Mouse (Mus musculus) adrenal gland, postnatal 36 days (tissue): ENCODE data around the gene Lamtor1. TPM values are rescaled to one million over a fixed set of nuclear protein-coding genes. Genes with fewer than 3 reads are reported as not detected.

Experiments
- DNase-seq, 2 experiments: peaks; one replicate each; pipeline ENCODE4 v3.0.0; 2021; ENCODE audit warnings: mixed read lengths in 1 of 2
- long read RNA-seq, 2 experiments: library from polyadenylated mRNA; stranded (forward); transcript quantifications; one replicate each; pipeline ENCODE4 v2.0.0; 2021; ENCODE audit warnings: borderline sequencing depth in 2 of 2
- total RNA-seq, 2 experiments: library from RNA; stranded (reverse); gene quantifications; 2 replicates each; pipeline ENCODE4 v1.2.3; 2021

Gene Lamtor1
- 100 to 1,000 TPM in 1 of 2 experiments, 10 to 100 TPM in 1; 99.1 to 110 TPM for total RNA-seq
- long read RNA-seq, experiment 1, transcript Lamtor1-203 (1 exons, 1,936 nt), result minor isoform, 5 of 162 reads
- long read RNA-seq, experiment 1, transcript Lamtor1-201 (5 exons, 1,119 nt), result major isoform, 123 of 162 reads
- long read RNA-seq, experiment 1, partial matches to known transcripts, result 26 of 162 reads
- long read RNA-seq, experiment 1, other reads (novel, unspliced or antisense), result 8 of 162 reads
- long read RNA-seq, experiment 2, transcript Lamtor1-203 (1 exons, 1,936 nt), result minor isoform, 7 of 109 reads
- long read RNA-seq, experiment 2, transcript Lamtor1-201 (5 exons, 1,119 nt), result major isoform, 78 of 109 reads
- long read RNA-seq, experiment 2, partial matches to known transcripts, result 21 of 109 reads
- long read RNA-seq, experiment 2, other reads (novel, unspliced or antisense), result 3 of 109 reads

DNA sequence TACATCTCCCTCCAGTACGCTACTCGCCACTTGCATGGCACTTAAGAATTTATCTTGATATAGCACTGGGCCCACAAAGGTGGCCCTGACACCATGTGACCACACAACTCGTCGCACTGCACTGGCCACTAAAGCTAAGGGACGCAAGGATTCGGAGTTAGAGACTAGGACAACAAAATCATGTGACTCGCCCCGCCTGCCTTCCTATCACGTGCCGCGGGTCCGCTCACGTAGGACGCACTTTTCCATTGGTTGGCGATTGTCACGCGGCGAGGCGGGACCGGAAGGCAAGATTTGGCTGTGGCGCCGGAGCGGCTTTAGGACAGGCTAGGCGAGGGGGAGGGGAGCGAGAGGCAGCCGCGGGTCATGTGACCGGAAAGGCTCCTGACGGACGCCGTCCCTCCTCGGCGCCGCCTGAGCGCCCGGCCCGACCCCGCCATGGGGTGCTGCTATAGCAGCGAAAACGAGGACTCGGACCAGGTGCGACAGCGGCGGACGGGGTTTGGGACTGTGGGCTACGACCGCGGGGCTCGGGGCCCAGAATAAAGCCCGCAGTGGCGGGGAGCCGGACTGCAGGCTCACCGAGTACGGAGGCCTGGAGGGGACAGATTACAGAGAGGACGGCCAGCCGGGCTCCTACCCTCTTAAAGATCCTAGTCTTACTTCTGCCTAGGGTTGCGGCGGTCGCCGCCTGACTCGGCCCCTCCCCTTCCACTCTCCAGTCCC, at the start of gene Lamtor1:
Gene Lamtor1 (plus strand): TSS at position 344 of the 726 bp plus-strand sequence.
- DNase-seq, result peak; percentile 100

DNA sequence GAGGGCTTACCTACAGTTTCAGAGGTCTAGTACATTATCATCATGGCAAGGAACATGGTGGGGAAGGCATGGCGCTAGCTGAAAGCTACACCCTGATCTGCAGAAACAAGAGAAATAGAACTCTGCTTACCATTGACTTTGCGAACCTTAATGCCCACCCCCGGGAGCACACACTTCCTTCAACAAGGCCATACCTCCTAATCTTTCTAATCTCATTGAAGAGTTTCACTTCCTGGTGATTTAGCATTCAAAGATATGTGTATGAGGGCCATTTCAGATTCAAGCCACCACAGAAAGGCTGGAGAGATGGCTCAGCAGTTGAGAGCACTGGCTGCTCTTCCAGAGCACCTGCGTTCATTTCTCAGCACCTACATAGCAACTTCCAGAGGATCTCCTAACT, 48.6 kb upstream of the Lamtor1 start, which contains the start of gene Folr2:
Gene Folr2 (minus strand): TSS at position 101 of the 400 bp plus-strand sequence.
- no peak for DNase-seq

DNA sequence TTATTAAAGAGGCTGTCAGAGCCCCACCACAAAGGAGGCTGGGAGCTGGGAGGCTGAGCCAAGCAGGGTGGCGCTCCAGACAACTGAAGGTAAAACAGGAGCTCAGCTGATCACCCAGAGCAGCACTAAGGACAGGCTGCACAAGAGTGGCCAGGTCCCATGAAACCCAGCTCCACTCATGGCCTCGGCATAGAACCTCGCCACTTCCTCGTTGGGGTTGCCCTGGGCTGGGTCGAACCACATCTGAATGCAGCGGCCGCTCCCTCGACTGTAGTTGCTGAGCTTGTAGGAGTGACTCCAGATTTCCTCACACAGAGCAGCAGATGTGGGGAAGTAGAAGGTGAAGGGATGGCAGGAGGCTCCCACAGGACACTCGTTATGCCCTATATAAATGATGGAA, 47.3 kb upstream of the Lamtor1 start:
- no peak for DNase-seq

- peak in 1 of 2 experiments; percentile 19 for DNase-seq
These were observed 44.7 kb upstream of the Lamtor1 start for GRCm38 (mm10) chr7:101860978-101861377.

GRCm38 (mm10) chr7:101862291-101862690, 43.4 kb upstream of the Lamtor1 start:
- no peak for DNase-seq

DNA sequence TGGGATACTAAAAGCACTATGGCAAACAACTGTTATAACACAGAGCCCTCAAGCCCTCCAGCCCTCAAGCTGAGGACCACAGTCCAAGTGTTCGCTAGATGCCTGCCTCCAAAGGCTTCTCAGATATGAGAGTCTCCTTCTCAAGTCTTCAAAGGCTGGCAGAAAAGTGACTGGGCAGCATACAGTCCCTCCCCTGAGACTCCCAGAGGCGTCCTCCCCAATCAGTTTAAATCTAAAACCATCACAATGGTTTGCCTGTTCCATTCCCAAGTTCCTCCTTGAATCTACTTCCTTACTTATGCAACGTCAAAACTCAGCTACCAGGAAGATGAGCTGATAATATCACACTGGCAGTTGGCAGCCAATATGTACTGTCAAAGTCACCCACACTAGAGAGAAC, 42.3 kb upstream of the Lamtor1 start, which contains the start of gene Anapc15:
Gene Anapc15 (plus strand): TSS at position 301 of the 400 bp plus-strand sequence.
- no peak for DNase-seq

DNA sequence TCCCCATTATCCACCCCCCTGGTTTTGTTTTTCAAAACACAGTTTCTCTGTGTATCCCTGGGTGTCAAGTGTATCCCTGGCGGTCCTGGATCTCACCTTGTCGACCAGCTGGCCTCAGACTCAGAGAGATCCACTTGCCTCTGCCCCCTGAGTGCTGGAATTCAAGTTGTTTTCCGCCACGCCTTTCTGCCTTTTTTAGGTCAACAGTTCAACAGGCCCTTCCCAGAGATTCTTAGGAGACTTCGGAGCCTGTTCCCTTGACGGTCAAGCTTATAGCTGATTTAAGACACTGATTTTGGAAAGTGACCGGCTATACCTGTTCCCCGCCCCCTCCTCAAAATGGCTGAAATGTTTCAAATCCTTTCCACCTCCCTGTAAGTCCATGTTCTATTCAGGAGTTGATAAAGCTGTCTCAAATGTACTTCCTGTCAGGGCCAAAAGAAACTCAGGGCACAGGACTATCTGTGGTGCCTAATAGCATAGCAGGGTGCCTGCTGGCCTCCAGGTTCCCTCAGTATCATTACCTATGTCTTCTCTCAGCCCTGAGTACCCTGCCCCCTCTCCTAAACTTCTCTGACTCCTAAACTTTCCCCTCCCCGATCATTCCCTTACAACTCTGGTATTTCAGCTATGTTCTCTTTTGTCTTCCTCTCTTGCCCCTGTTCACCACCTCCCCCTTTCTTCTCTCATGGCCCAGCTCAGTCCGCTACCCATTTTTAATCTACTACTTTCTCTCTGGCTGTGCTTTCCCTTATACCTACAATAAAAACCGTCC, 39.0 kb upstream of the Lamtor1 start:
- DNase-seq, result no peak

- DNase-seq, result peak in 1 of 2 experiments; percentile 21
These were observed 38.2 kb upstream of the Lamtor1 start for GRCm38 (mm10) chr7:101867482-101867881.

DNA sequence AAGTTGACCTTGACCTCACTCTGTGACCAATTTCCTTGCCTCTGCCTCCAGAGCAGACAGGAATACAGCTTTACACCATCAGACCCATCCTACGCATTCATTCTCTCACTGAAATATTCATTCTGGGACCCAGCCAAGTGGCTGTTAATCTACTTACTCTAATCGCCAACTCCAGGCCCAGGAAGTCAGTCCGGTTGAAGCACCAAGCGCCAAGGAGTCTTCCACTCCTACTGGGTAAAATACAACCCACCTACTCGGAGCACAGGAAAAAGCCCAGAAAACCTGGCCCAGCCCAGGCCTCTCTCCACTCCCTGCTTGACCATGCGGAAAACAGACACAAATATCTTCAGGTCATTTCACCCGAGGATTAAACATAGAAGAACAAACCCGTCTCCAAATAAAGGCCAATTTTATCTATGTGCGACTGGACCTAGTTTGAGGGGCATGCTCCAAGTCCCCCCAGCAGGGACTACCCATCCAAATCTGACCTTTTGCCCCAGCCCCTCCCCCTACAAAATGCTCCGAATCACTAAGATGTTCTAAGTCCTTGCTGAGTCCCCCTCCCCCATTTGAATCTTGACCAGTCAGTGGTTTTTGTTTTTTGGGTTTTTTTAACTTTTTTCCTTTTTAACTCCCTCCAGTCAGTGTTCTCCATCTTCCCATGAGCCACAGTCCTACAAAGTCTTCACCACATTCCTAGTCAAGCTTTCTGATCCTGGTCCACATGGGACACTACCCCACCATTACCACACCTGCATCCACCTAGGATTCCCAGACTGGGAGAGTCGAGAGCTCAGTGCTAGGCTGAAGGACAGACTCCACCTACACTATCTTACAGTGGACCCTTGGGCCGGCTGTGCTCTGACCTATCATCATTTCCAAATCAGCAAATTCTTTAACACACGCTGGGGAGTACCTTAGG, 37.2 kb upstream of the Lamtor1 start:
- no peak for DNase-seq

- DNase-seq, result no peak
These were observed 36.6 kb upstream of the Lamtor1 start for GRCm38 (mm10) chr7:101869163-101869500.

GRCm38 (mm10) chr7:101870629-101871028, 35.1 kb upstream of the Lamtor1 start, which contains the start of gene Folr1:
Folr1 (minus strand) TSS chr7:101870788.
- no peak for DNase-seq

DNA sequence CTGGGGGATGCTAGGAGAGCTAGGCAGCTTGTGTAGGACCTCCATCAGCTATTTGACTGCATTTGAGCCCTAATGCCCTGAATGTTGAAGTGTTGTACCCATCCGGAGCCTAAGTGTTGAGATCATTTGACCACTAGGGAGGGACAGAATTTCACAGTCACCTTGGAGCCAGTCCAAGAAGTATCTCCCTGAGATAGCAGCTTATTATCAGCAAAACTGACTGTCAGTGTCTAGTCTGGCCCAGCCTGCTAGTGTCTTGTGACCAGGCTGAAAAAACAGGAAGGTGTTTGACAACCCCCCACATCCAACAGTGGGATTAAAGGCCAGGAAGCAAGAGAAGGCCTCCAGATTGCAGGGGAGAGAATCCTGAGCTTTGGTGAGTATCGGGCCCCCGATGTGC, 34.4 kb upstream of the Lamtor1 start:
- peak in 1 of 2 experiments; percentile 35 for DNase-seq

DNA sequence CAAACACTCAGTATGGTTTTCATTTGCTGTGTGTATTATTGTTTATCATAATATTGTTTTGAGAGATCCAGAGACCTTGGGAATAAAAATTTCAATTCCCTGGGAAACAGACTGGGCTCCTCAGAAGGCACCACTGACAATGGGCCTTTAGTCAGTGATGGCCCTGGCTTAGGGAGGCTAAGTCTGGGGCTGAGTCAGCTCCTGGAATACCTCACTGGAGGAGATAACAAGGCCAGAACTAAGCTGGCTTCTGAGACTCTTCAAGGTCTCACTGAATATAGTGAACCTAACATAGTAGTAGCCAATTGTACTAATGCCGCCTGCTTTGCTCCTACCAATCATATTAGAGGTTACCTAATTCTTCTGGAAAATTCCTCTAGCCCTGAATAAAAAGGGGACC, 29.7 kb upstream of the Lamtor1 start:
- DNase-seq, result peak; percentile 43 to 44

- no peak for DNase-seq
These were observed 24.8 kb upstream of the Lamtor1 start for GRCm38 (mm10) chr7:101880855-101881254.

GRCm38 (mm10) chr7:101882413-101883154, 23.1 kb upstream of the Lamtor1 start:
- peak in 1 of 2 experiments; percentile 52 for DNase-seq

- DNase-seq, result no peak
These were observed 21.5 kb upstream of the Lamtor1 start for GRCm38 (mm10) chr7:101884160-101884559.

DNA sequence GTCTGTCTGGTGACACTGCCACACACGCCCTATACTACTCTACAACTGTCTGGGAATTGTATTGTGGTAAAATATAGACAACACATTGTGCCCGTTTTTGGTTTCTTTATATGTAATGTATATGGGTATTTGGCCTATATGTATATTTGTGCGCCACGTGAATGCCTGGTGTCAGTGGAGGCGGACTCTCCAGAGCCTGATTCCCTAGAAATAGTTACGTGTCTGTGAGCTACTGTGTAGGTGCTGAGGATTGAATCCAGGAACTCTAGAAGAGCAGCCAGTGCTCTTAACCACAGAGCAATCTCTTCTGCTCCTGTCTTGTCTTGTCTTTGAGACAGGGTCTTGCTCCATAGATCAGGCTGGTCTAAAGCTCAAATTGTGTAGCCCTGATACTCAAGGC, 19.4 kb upstream of the Lamtor1 start:
- DNase-seq, result no peak

- no peak for DNase-seq
These were observed 17.2 kb upstream of the Lamtor1 start for GRCm38 (mm10) chr7:101888460-101888859.

GRCm38 (mm10) chr7:101895695-101896094, 10.0 kb upstream of the Lamtor1 start:
- no peak for DNase-seq
